Mouse (Mus musculus): Measurements from ENCODE around the gene Ppp1r14a. TPM values are rescaled to one million over a fixed set of nuclear protein-coding genes. Genes with fewer than 3 reads are reported as not detected.
A peak's percentile ranks its signal among the peaks of the same experiment; 100 is the strongest.

Gene Ppp1r14a
- polyA plus RNA-seq, 1 experiment: 22.1 TPM

DNA sequence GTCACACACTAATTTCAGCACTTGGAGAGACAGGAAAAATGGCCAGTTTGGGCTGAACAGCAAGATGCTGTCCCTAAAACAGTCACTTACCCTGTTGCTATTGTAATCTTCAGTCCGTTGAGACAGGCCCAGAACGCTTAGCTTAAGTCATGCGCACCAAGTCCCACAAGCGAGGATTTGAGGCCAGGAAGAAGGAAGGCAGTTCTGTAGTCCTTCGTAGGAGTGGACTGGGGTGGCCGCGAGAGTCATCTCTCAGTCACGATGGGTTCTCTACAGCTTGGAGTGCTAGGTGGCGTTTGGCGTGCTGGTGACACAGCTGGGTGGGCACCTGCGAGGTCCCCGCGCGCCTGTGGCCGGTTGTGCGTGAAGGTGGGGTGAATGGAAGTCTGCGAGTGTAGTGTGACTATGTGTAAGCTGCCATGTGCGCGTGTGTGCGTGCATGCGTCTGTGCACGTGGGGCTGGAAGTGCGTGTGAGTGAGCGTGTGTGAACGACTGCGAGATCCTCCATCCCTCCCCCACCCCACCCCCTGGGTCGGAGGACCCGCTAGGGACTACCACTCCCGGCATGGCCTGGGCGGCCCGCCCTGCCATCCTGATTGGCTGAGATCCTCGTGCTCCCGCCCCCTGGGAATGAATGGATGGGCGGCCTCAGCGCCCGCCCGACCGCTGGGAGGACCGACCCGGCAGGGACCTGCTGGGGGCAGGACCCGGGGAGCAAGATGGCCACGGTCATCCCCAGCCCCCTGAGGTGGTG lies 18.4 kb downstream of the Ppp1r14a start:
- no peaks in the 10 kb centered on the region for H3K27me3 ChIP-seq (ENCODE audit: control insufficient read depth, insufficient read depth, low read length, poor library complexity, severe bottlenecking)
- H3K9me3 ChIP-seq (replicated peaks; ENCODE audit: control insufficient read depth, insufficient read depth, low read length, poor library complexity, severe bottlenecking): no peaks in the 10 kb centered on the region
- no peak overlapping the region for H3K27ac ChIP-seq (ENCODE audit: insufficient read depth, low read length)
- peak overlapping the region; percentile 66 for H3K4me3 ChIP-seq (ENCODE audit: low read depth, low read length)
- H3K9ac ChIP-seq (ENCODE audit: low read depth, poor library complexity, severe bottlenecking): peak overlapping the region; percentile 23; the same call in 1 of the 2 replicates
- TF ChIP-seq POLR2A (IDR thresholded peaks at IDR 0.05; ENCODE audit: insufficient read depth, low read length) (no peak), EP300 (IDR thresholded peaks at IDR 0.05; ENCODE audit: insufficient read depth, low read depth, low read length) (no peak), CTCF (IDR thresholded peaks at IDR 0.05; ENCODE audit: low read depth, low read length) (no peak)
- peaks cover 6% of the 10 kb centered on the region for H3K4me1 ChIP-seq (ENCODE audit: control insufficient read depth, insufficient read depth, low read length)
- H3K36me3 ChIP-seq (ENCODE audit: control insufficient read depth, insufficient read depth, low read length, poor library complexity, severe bottlenecking): no peaks in the 10 kb centered on the region

DNA sequence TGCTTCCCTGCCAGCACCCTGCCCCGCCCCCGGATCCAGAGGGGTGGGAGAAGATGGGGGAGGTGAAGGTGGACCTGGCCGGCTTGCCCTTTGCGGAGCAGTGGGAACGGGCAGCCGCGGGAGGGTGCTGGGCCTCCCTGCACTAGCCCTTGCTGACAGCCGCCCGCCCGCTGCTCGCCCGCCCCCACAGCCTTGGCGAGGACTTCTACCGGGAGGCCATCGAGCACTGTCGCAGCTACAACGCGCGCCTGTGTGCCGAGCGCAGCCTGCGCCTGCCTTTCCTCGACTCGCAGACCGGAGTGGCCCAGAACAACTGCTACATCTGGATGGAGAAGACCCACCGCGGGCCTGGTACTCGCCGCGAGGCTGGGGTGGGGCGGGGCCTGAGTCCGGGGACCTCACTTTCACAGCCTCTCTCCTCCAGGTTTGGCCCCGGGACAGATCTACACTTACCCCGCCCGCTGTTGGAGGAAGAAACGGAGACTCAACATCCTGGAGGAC lies 20.2 kb downstream of the Ppp1r14a start:
- Histone ChIP-seq H3K36me3 (ENCODE audit: control insufficient read depth, insufficient read depth, low read length, poor library complexity, severe bottlenecking) (no peaks in the 10 kb centered on the region), H3K27ac (ENCODE audit: insufficient read depth, low read length) (no peak overlapping the region), H3K9ac (ENCODE audit: low read depth, poor library complexity, severe bottlenecking) (peak overlapping the region; percentile 45), H3K4me1 (ENCODE audit: control insufficient read depth, insufficient read depth, low read length) (peaks cover 8% of the 10 kb centered on the region), H3K4me3 (ENCODE audit: low read depth, low read length) (peak overlapping the region; percentile 59), H3K9me3 (replicated peaks; ENCODE audit: control insufficient read depth, insufficient read depth, low read length, poor library complexity, severe bottlenecking) (no peaks in the 10 kb centered on the region), H3K27me3 (ENCODE audit: control insufficient read depth, insufficient read depth, low read length, poor library complexity, severe bottlenecking) (no peaks in the 10 kb centered on the region)
- TF ChIP-seq CTCF (IDR thresholded peaks at IDR 0.05; ENCODE audit: low read depth, low read length): no peak
- no peak for TF ChIP-seq EP300 (IDR thresholded peaks at IDR 0.05; ENCODE audit: insufficient read depth, low read depth, low read length)
- TF ChIP-seq POLR2A (IDR thresholded peaks at IDR 0.05; ENCODE audit: insufficient read depth, low read length): no peak

DNA sequence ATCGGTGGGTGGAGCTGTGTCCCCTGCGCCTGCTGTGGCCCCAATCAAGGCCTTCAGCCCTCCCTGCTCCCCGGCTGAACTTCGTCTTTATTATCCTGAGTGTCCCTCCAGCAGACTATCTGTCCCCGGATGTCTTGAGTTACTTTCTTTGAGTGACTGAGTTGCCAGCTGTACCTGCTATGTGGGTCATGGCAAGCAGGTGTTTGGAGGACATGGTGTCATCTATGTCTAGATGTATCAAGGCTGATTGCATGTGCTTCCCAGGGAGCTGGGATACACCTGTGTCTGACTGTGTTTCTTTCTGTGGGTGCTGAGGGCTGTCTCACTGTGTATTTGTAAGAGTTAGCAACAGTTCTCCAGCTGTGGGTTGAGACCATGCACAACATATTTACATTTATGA lies 20.6 kb downstream of the Ppp1r14a start:
- H3K27me3 ChIP-seq (ENCODE audit: control insufficient read depth, insufficient read depth, low read length, poor library complexity, severe bottlenecking): no peaks in the 10 kb centered on the region

DNA sequence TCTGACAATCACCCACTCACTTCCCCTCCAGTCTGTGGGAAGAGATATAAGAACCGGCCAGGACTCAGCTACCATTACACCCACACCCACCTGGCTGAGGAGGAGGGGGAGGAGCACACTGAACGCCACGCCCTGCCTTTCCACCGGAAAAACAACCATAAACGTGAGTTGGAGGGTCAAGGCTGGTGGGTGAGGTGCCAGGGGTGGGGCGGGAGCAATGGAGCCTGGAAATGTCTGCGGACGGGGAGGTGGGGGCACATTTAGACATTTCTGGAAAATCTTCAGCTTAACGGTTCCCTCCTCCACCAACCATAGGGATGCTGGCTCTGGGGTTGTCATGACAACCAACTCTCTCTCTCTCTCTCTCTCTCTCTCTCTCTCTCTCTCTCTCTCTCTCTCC lies 23.9 kb downstream of the Ppp1r14a start:
- no peak overlapping the region for H3K9ac ChIP-seq (ENCODE audit: low read depth, poor library complexity, severe bottlenecking)
- H3K27ac ChIP-seq (ENCODE audit: insufficient read depth, low read length): no peak overlapping the region
- TF ChIP-seq CTCF (IDR thresholded peaks at IDR 0.05; ENCODE audit: low read depth, low read length): no peak
- TF ChIP-seq EP300 (IDR thresholded peaks at IDR 0.05; ENCODE audit: insufficient read depth, low read depth, low read length): no peak
- no peak for TF ChIP-seq POLR2A (IDR thresholded peaks at IDR 0.05; ENCODE audit: insufficient read depth, low read length)
- H3K4me1 ChIP-seq (ENCODE audit: control insufficient read depth, insufficient read depth, low read length): peaks cover 2% of the 10 kb centered on the region
- no peaks in the 10 kb centered on the region for H3K27me3 ChIP-seq (ENCODE audit: control insufficient read depth, insufficient read depth, low read length, poor library complexity, severe bottlenecking)
- H3K4me3 ChIP-seq (ENCODE audit: low read depth, low read length): no peak overlapping the region
- no peaks in the 10 kb centered on the region for H3K36me3 ChIP-seq (ENCODE audit: control insufficient read depth, insufficient read depth, low read length, poor library complexity, severe bottlenecking)
- no peaks in the 10 kb centered on the region for H3K9me3 ChIP-seq (replicated peaks; ENCODE audit: control insufficient read depth, insufficient read depth, low read length, poor library complexity, severe bottlenecking)

More for the DNA sequence above, 20.6 kb downstream of the Ppp1r14a start:
- Histone ChIP-seq H3K4me1 (ENCODE audit: control insufficient read depth, insufficient read depth, low read length) (peaks cover 8% of the 10 kb centered on the region), H3K9ac (ENCODE audit: low read depth, poor library complexity, severe bottlenecking) (peak overlapping the region; percentile 45), H3K4me3 (ENCODE audit: low read depth, low read length) (peak overlapping the region; percentile 59), H3K9me3 (replicated peaks; ENCODE audit: control insufficient read depth, insufficient read depth, low read length, poor library complexity, severe bottlenecking) (no peaks in the 10 kb centered on the region), H3K36me3 (ENCODE audit: control insufficient read depth, insufficient read depth, low read length, poor library complexity, severe bottlenecking) (no peaks in the 10 kb centered on the region), H3K27ac (ENCODE audit: insufficient read depth, low read length) (no peak overlapping the region)
- TF ChIP-seq EP300 (IDR thresholded peaks at IDR 0.05; ENCODE audit: insufficient read depth, low read depth, low read length): no peak
- no peak for TF ChIP-seq POLR2A (IDR thresholded peaks at IDR 0.05; ENCODE audit: insufficient read depth, low read length)
- no peak for TF ChIP-seq CTCF (IDR thresholded peaks at IDR 0.05; ENCODE audit: low read depth, low read length)

DNA sequence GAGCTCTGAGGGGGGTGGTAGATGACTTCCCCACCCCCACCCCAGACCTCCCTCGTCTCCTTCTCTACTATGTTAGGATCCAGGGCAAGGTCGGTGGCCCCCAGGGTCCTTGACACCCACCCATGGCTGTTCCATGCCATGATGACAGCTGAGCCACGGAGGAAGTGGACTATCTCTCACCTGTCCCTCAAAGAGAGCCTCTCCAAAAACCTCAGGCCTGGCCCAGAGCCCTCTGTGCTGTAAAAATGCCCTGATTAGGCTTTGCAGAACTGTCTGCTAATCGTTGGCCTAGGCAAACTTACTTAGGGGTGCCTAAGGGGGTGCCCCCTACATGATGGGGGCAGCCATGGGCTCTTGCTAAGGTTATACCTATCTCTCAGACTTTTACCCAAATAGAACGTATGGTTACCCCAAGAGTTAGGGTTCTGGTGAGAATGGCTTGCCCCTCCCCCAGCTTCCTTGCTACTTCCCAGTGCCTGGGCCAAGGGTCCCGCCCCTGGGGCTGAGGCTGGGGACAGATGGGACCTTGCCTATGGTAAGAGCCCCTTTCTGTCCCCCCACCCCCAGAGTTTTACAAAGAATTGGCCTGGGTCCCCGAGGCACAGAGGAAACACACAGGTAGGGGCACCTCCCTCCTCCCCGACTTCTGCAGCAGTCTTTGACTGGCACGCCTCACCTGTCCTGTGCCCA lies 24.6 kb downstream of the Ppp1r14a start:
- peaks cover 6% of the 10 kb centered on the region for H3K4me1 ChIP-seq (ENCODE audit: control insufficient read depth, insufficient read depth, low read length)
- H3K9me3 ChIP-seq (replicated peaks; ENCODE audit: control insufficient read depth, insufficient read depth, low read length, poor library complexity, severe bottlenecking): no peaks in the 10 kb centered on the region
- TF ChIP-seq CTCF (IDR thresholded peaks at IDR 0.05; ENCODE audit: low read depth, low read length) (no peak), POLR2A (IDR thresholded peaks at IDR 0.05; ENCODE audit: insufficient read depth, low read length) (no peak), EP300 (IDR thresholded peaks at IDR 0.05; ENCODE audit: insufficient read depth, low read depth, low read length) (no peak)
- H3K9ac ChIP-seq (ENCODE audit: low read depth, poor library complexity, severe bottlenecking): no peak overlapping the region
- no peaks in the 10 kb centered on the region for H3K36me3 ChIP-seq (ENCODE audit: control insufficient read depth, insufficient read depth, low read length, poor library complexity, severe bottlenecking)
- H3K27ac ChIP-seq (ENCODE audit: insufficient read depth, low read length): no peak overlapping the region
- no peaks in the 10 kb centered on the region for H3K27me3 ChIP-seq (ENCODE audit: control insufficient read depth, insufficient read depth, low read length, poor library complexity, severe bottlenecking)
- no peak overlapping the region for H3K4me3 ChIP-seq (ENCODE audit: low read depth, low read length)
